Mouse (Mus musculus): ENCODE data around the gene Erc2. TPM values are rescaled to one million over a fixed set of nuclear protein-coding genes. Genes with fewer than 3 reads are reported as not detected.

Erc2 gene
- polyA plus RNA-seq, 1 experiment from 2014 or later, result 110 TPM

DNA sequence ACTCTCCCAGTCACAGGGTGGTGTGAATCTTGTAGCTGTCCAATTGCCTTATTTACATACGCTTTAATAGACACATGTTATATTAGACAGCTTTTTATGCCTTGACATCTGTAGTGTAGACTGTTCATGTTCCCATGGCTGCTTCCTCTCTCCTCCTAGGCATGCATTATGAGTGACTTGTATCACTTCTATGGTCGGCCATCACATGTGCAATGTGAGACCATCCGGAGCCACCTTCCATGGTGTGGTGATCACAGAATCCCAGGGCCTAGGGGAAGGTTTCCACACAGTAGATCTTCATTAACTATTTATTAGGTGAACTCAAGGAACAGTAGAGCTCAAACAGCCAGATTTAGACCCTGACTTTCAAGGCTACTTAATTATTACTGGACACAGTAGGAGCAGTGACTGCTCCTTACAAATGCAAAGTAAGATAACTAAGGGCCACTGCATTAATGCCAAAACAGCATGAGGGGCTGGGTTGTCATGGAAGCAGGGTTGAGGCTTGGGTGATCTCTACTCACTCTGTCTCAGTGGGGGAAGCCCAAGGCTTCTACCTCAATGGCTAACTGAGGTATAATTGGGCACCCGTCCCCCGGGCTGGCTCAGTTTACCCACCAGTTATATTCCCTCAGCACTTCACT is 7.3 kb downstream of the Erc2 start:
- no peaks in the 10 kb centered on the region for H3K36me3 ChIP-seq (replicated peaks)
- H3K4me2 ChIP-seq, result no peak overlapping the region
- peaks cover 36% of the 10 kb centered on the region for H3K4me1 ChIP-seq
- H3K9me3 ChIP-seq, result no peaks in the 10 kb centered on the region
- no peak overlapping the region for H3K9ac ChIP-seq
- no peak overlapping the region for H3K4me3 ChIP-seq
- no peak overlapping the region for H3K27ac ChIP-seq
- H3K27me3 ChIP-seq (replicated peaks), result no peaks in the 10 kb centered on the region
- 0 out of 2 replicates have a peak, but pooled peaks have one; percentile 27 for ATAC-seq (replicated peaks)
- WGBS, result 38% methylated on average over 5 of the region's 5 CpGs

DNA sequence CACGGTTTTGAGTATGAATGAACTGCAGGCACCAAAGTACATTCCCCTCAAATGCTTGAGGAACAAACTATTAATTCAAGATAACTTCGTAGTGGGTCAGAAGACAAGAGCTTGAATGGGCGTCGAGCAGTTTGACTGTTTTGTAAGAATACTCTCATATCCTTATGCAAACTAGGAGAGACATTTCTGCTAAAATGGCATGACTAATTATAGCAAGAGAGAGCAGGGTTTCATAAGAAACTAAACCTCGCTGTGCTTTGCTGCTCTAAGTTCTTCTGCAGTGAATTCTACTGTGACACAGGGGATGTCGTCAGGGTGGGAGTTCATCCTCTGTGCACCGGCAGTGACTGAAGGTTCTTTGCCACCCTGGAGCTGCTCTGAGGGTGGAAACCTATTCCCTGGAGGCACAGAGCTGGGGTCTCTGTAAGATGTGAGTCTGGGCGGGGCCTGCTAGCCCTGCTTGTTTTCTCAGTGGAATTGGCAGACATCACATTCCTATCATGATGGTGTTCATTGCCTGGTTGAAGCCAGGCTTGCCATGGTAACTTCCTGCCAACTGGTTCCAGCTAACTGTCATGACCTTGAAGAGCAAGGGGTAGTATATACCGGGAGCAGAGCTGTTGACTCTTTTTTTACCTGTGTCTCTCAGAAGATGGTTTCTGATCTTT is 8.9 kb downstream of the Erc2 start:
- Histone ChIP-seq H3K9me3 (no peaks in the 10 kb centered on the region), H3K27me3 (replicated peaks) (no peaks in the 10 kb centered on the region), H3K4me2 (no peak overlapping the region), H3K9ac (no peak overlapping the region), H3K4me3 (no peak overlapping the region), H3K27ac (no peak overlapping the region), H3K4me1 (peaks cover 26% of the 10 kb centered on the region), H3K36me3 (replicated peaks) (no peaks in the 10 kb centered on the region)
- ATAC-seq (replicated peaks), result no peak
- 74% methylated on average over 9 of the region's 9 CpGs for WGBS

- Histone ChIP-seq H3K9ac (no peak overlapping the region), H3K4me2 (no peak overlapping the region), H3K4me3 (no peak overlapping the region), H3K36me3 (replicated peaks) (no peaks in the 10 kb centered on the region), H3K27me3 (replicated peaks) (no peaks in the 10 kb centered on the region), H3K9me3 (no peaks in the 10 kb centered on the region), H3K27ac (no peak overlapping the region), H3K4me1 (peaks cover 11% of the 10 kb centered on the region)
- no peak for ATAC-seq (replicated peaks)
- WGBS, result 58% methylated on average over 6 of the region's 6 CpGs
Observed at GRCm38 (mm10) chr14:27634761-27635160, 12.5 kb downstream of the Erc2 start.

DNA sequence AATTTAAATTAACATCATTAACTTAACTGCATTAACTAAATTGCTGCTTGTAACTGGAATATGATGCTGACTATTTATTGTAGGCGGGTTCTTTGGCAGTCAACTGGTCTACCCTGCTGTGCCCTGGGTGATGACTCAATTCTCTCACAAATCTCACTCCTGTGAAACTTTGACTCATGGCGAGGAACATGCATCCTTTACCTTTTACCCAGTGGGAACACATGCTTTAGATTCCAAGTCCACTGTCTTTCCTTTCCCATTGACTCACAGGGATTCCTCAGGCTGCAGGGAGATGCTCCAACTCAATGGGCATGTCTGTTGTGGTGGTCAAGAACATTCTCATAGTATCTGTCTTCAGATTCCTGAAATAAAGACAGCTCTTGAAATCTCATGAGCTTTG is 14.3 kb downstream of the Erc2 start:
- no peaks in the 10 kb centered on the region for H3K36me3 ChIP-seq (replicated peaks)
- no peaks in the 10 kb centered on the region for H3K4me1 ChIP-seq
- no peaks in the 10 kb centered on the region for H3K9me3 ChIP-seq
- no peak overlapping the region for H3K4me2 ChIP-seq
- WGBS, result 92% methylated on average over 2 of the region's 2 CpGs
- H3K4me3 ChIP-seq, result no peak overlapping the region
- H3K27ac ChIP-seq, result no peak overlapping the region
- H3K9ac ChIP-seq, result no peak overlapping the region
- no peak for ATAC-seq (replicated peaks)
- no peaks in the 10 kb centered on the region for H3K27me3 ChIP-seq (replicated peaks)

GRCm38 (mm10) chr14:27641382-27641781 is 19.2 kb downstream of the Erc2 start:
- Histone ChIP-seq H3K4me3 (no peak overlapping the region), H3K4me2 (no peak overlapping the region), H3K27me3 (replicated peaks) (no peaks in the 10 kb centered on the region), H3K36me3 (replicated peaks) (no peaks in the 10 kb centered on the region), H3K9ac (no peak overlapping the region), H3K27ac (no peak overlapping the region), H3K9me3 (no peaks in the 10 kb centered on the region), H3K4me1 (peaks cover 5% of the 10 kb centered on the region)
- no peak for ATAC-seq (replicated peaks)
- 87% methylated on average over 3 of the region's 3 CpGs for WGBS

GRCm38 (mm10) chr14:27642981-27643380 is 20.8 kb downstream of the Erc2 start:
- H3K27me3 ChIP-seq (replicated peaks), result no peaks in the 10 kb centered on the region

DNA sequence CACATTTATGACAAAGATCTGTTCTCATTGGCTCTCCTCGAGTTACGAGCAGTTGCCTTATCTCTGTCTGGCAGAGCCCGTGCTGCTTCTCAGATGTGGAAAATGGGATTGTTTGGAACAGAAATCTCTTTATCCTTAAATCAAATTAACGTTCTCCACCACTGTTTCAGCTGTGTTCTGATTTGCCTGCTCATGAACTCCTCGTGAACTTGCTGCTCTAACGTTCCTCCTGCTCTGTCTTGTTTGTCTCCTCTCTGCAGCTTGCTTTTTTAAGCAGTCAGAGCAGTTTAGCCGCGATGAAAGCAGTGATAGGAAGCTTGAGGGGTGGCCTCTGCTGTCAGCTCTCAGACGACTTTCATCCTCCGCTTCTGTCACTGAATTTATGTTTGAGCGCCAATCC is 32.4 kb downstream of the Erc2 start:
- H3K4me2 ChIP-seq, result no peak overlapping the region
- ATAC-seq (replicated peaks), result no peak
- 44% methylated on average over 11 of the region's 11 CpGs for WGBS

More at GRCm38 (mm10) chr14:27642981-27643380, 20.8 kb downstream of the Erc2 start:
- no peaks in the 10 kb centered on the region for H3K9me3 ChIP-seq
- H3K4me1 ChIP-seq, result peaks cover 5% of the 10 kb centered on the region
- no peak overlapping the region for H3K9ac ChIP-seq
- 59% methylated on average over 2 of the region's 2 CpGs for WGBS
- H3K27ac ChIP-seq, result no peak overlapping the region
- no peak overlapping the region for H3K4me3 ChIP-seq
- no peaks in the 10 kb centered on the region for H3K36me3 ChIP-seq (replicated peaks)
- ATAC-seq (replicated peaks), result no peak
- H3K4me2 ChIP-seq, result no peak overlapping the region

DNA sequence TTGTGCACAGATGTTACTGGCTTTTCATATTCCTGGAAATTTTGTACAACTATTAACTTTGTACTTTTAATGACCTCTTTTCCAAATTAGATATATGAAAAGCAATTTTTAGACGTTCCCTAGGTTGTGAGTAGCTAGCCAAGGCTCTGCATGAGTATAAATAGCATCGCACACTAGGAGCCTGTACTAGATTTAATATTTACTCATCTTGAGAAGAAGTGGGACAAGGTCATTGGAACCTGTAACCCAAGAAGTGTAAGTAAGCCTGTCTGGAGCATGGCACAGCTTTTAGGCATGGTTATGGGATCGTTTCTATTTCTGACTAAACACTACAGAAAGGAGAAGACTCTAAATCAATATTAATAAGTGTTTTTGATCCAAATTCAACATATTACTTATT is 36.4 kb downstream of the Erc2 start:
- H3K9me3 ChIP-seq, result no peaks in the 10 kb centered on the region
- no peak overlapping the region for H3K27ac ChIP-seq
- H3K4me2 ChIP-seq, result no peak overlapping the region
- H3K9ac ChIP-seq, result no peak overlapping the region
- H3K27me3 ChIP-seq (replicated peaks), result no peaks in the 10 kb centered on the region
- no peak overlapping the region for H3K4me3 ChIP-seq
- 81% methylated on average over 3 of the region's 3 CpGs for WGBS
- H3K4me1 ChIP-seq, result 0 out of 2 replicates have a peak, but pooled peaks cover 4% of the 10 kb centered on the region
- no peak for ATAC-seq (replicated peaks)
- peaks cover 3% of the 10 kb centered on the region; the same call in 1 of the 2 replicates for H3K36me3 ChIP-seq (replicated peaks)

More for the DNA sequence above, 32.4 kb downstream of the Erc2 start:
- Histone ChIP-seq H3K9ac (no peak overlapping the region), H3K36me3 (replicated peaks) (peaks cover 11% of the 10 kb centered on the region; the same call in 1 of the 2 replicates), H3K9me3 (no peaks in the 10 kb centered on the region), H3K4me1 (0 out of 2 replicates have a peak, but pooled peaks cover 4% of the 10 kb centered on the region), H3K27ac (no peak overlapping the region), H3K27me3 (replicated peaks) (no peaks in the 10 kb centered on the region), H3K4me3 (no peak overlapping the region)

GRCm38 (mm10) chr14:27661466-27661865 is 39.2 kb downstream of the Erc2 start:
- Histone ChIP-seq H3K36me3 (replicated peaks) (peaks cover 3% of the 10 kb centered on the region; the same call in 1 of the 2 replicates), H3K27me3 (replicated peaks) (no peaks in the 10 kb centered on the region), H3K9ac (no peak overlapping the region), H3K4me2 (no peak overlapping the region), H3K4me3 (no peak overlapping the region), H3K4me1 (no peaks in the 10 kb centered on the region), H3K9me3 (no peaks in the 10 kb centered on the region), H3K27ac (no peak overlapping the region)
- 56% methylated on average over 4 of the region's 4 CpGs for WGBS
- ATAC-seq (replicated peaks), result no peak

GRCm38 (mm10) chr14:27662251-27662650 is 40.0 kb downstream of the Erc2 start:
- no peak overlapping the region for H3K27ac ChIP-seq

GRCm38 (mm10) chr14:27667016-27667852 is 45.0 kb downstream of the Erc2 start:
- 86% methylated on average over 11 of the region's 11 CpGs for WGBS
- no peaks in the 10 kb centered on the region for H3K36me3 ChIP-seq (replicated peaks)
- H3K27ac ChIP-seq, result no peak overlapping the region
- no peak overlapping the region for H3K4me3 ChIP-seq
- ATAC-seq (replicated peaks), result no peak
- no peak overlapping the region for H3K4me2 ChIP-seq
- no peaks in the 10 kb centered on the region for H3K9me3 ChIP-seq
- no peaks in the 10 kb centered on the region for H3K4me1 ChIP-seq
- no peak overlapping the region for H3K9ac ChIP-seq
- H3K27me3 ChIP-seq (replicated peaks), result no peaks in the 10 kb centered on the region

More at GRCm38 (mm10) chr14:27662251-27662650, 40.0 kb downstream of the Erc2 start:
- H3K4me3 ChIP-seq, result no peak overlapping the region
- H3K9ac ChIP-seq, result no peak overlapping the region
- H3K9me3 ChIP-seq, result no peaks in the 10 kb centered on the region
- peaks cover 3% of the 10 kb centered on the region; the same call in 1 of the 2 replicates for H3K36me3 ChIP-seq (replicated peaks)
- no peaks in the 10 kb centered on the region for H3K27me3 ChIP-seq (replicated peaks)
- H3K4me1 ChIP-seq, result no peaks in the 10 kb centered on the region
- no peak overlapping the region for H3K4me2 ChIP-seq
- no peak for ATAC-seq (replicated peaks)

DNA sequence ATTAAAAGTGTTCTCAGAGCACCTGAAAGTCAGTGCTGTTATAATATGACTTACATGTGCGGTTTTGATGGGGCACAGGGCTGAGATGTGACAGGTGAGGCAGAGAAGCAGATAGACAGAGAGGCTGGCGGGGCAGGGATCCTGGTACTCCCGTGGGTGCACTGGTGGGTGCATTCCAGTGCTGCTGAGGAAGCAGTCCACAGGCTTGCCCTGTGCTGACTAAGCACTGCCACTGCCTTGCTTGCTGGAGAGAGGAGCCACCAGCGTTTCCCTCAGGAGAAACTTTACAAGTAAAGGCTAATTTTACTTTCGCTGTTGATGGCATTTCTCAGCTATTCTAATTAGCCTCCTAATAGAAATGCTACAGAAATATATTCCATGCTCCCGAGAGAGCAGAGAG is 45.9 kb downstream of the Erc2 start:
- H3K9me3 ChIP-seq, result no peaks in the 10 kb centered on the region
- H3K4me1 ChIP-seq, result no peaks in the 10 kb centered on the region
- H3K27me3 ChIP-seq (replicated peaks), result no peaks in the 10 kb centered on the region
- no peak overlapping the region for H3K9ac ChIP-seq
- WGBS, result 82% methylated on average over 6 of the region's 6 CpGs
- H3K36me3 ChIP-seq (replicated peaks), result no peaks in the 10 kb centered on the region
- no peak overlapping the region for H3K4me2 ChIP-seq
- no peak overlapping the region for H3K4me3 ChIP-seq
- no peak overlapping the region for H3K27ac ChIP-seq
- no peak for ATAC-seq (replicated peaks)

Data from midbrain, embryonic 15.5 days (tissue).